Mouse (Mus musculus): ENCODE measurements around the gene Pvr.

Pvr gene

DNA sequence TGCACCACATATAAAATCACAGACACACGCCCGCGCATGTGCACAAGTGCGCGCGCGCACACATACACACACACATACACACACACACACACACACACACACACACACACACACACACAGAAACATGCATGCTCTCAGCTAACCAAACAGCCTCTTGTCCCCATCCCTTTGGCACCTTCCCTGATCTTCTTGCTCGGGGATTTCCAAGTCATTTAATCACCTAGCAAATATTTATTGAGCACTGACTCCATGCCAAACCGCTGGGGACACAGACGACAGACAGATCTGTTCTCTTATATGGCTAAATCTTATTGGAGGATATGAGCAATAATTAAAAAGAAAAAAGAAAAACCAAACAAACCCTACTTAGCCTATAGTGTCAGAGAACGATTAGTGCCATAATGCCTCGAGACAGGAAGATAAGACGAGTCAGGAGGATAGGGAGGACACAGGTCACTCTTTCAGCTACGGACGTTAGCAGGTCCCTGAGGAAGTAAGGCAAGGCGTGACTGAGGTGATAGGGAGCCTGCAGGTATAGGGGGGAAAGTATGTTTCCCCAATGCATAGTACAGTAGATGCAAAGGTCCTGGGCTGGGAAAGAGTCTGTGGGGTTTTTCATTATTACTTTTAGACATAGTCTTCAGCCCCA lies 53.1 kb downstream of the Pvr start:
- no peak for DNase-seq

- no peak for DNase-seq
These were observed 54.5 kb downstream of the Pvr start for GRCm38 (mm10) chr7:19866490-19866889.

- no peak for DNase-seq
These were observed 55.5 kb downstream of the Pvr start for GRCm38 (mm10) chr7:19865246-19866036.

DNA sequence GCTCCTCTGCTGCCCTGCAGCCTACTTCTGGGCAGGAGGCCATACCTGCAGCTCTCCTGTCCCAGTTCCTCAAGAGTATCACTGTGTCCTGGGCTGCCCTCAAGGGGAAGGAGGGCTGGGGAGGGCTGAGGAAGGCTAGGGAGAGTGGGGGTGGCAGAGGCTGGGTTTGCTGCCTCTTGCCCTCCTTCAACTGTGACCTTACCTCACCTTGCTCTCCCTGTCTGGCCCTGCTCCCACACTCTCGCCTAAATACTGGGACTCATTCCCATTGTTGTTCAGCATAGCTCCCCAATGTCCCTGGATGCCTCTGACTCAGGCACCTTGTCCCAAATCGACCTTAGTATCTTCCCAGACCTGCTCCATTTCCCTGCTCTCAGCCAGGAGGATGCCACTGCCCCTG lies 56.7 kb downstream of the Pvr start:
- no peak for DNase-seq

- DNase-seq = no peak
These were observed 59.8 kb downstream of the Pvr start, which contains the start of gene Ceacam16 for GRCm38 (mm10) chr7:19861199-19861598. Gene Ceacam16, minus strand, starts transcription at chr7:19861299.

DNA sequence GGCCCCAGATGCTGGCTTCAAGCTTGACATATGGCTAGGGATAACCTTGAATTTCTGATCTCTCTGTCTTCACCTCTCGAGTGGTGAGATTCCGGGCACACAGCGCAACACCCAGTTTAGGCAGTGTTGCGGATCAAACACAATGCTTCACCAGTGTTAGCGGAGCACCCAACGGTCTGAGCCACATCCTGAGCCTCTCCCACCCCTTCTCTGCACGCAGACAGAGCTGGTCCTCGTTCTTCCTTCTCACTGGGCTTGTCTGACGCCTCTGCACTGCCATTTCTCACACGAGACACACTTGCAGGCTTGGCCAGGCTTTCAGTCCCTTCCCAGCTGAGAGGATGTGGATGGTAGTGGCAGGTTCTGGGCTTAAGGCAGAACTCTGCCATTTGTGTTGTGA lies 61.2 kb downstream of the Pvr start:
- peak; percentile 56 for DNase-seq

DNA sequence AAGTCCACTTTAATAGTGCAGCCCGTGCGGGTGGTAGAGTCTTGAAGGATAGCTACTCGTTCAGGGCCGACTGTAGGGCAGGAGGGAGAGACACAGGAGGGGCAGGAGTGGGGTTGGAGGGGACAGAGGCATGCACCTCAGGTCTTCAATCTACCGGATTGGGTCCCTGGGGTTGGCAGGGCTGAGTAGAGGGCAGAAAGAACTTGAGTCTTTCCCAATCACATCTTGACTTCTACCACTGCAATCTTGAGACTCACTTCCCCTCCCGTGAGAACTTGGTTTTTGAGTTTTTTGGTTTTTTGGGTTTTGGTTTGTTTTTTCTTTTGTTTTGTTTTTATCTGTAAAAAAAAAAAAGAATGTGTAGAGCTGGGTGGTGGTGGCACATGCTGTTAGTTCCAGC lies 64.7 kb downstream of the Pvr start:
- no peak for DNase-seq

DNA sequence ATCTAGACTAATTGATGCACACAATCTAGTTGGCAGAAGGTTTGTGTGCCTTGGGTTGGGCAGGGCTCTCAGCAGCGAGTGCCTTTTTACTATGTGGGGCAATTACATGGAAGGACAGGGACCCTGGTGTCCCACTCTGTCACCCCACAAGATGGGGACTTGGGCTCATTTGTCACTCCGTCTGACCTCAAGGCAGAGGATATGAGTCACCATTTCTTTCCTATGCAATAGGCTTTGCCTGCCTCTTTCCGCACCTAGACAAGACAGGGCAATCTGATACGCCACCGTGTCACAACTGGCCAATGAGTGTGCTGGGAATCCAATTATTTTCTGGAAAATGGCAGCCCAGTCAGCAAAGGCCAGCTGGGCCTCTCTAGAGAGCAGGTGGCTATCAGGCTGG lies 65.3 kb downstream of the Pvr start:
- no peak for DNase-seq
